ENCODE assay signal across 20 mouse cellular contexts in genomic region chr2:181674934-181675333, GRCm38 (mm10). TPM values are rescaled to one million over a fixed set of nuclear protein-coding genes. Genes with fewer than 3 reads are reported as not detected.
A peak's percentile ranks its signal among the peaks of the same experiment; 100 is the strongest.
DNase-seq lines count a peak whose midpoint lies in the region; ATAC-seq and TF ChIP-seq lines count a peak whose summit lies in the region.
"Had no signal": no experiment of that assay in that cellular context is flagged by ENCODE, and none has a peak within 500 bp of the region (broad histone marks: within the 10 kb centered on the region; RNA-seq: fewer than 3 reads in every experiment).

No protein-coding gene starts in this region.

- no peaks in the 10 kb centered on the region for H3K36me3 ChIP-seq in heart, adult 2 months (ENCODE audit: control insufficient read depth, insufficient read depth, low read length)
- no peaks in the 10 kb centered on the region for H3K36me3 ChIP-seq in kidney, adult 2 months (ENCODE audit: control insufficient read depth, insufficient read depth, low read length)
- H3K36me3 ChIP-seq in lung, postnatal 0 days (ENCODE audit: insufficient read depth, low read length) = no peaks in the 10 kb centered on the region
- H3K36me3 ChIP-seq in limb, embryonic 10.5 days = no peaks in the 10 kb centered on the region
- no peaks in the 10 kb centered on the region for H3K36me3 ChIP-seq in stomach, postnatal 0 days (ENCODE audit: control insufficient read depth, insufficient read depth, low read length)
- H3K36me3 ChIP-seq: forebrain, embryonic 15.5 days; liver, embryonic 13.5 days; midbrain, embryonic 15.5 days had no signal

- H3K27me3 ChIP-seq in heart, adult 2 months (ENCODE audit: control insufficient read depth, insufficient read depth, low read length) = peaks cover 4% of the 10 kb centered on the region; the same call in 1 of the 2 replicates
- no peaks in the 10 kb centered on the region; the same call in 1 of the 2 replicates for H3K27me3 ChIP-seq in kidney, adult 2 months (replicated peaks; ENCODE audit: control insufficient read depth, insufficient read depth, low read length)
- H3K27me3 ChIP-seq in lung, postnatal 0 days (replicated peaks; ENCODE audit: insufficient read depth, low read length) = peaks cover 27% of the 10 kb centered on the region
- peaks cover 48% of the 10 kb centered on the region for H3K27me3 ChIP-seq in limb, embryonic 10.5 days (ENCODE audit: low read depth, poor library complexity, severe bottlenecking)
- peaks cover 18% of the 10 kb centered on the region for H3K27me3 ChIP-seq in stomach, postnatal 0 days (ENCODE audit: control insufficient read depth, insufficient read depth, low read length)

- intact Hi-C loops in heart, adult 2 months (cut with DNase I) = loop anchor here (1.0 to 10.0 kb wide), 3 partner anchors 12 to 400 kb away; no protein-coding TSS in a partner anchor
- intact Hi-C loops in heart, postnatal 36 days (cut with DNase I) = loop anchor here (5.0 kb wide), 1 partner anchor 213 kb away; no protein-coding TSS in a partner anchor

- H3K9me3 ChIP-seq in lung, postnatal 0 days (ENCODE audit: low read length) = no peaks in the 10 kb centered on the region
- H3K9me3 ChIP-seq in limb, embryonic 10.5 days (replicated peaks) = no peaks in the 10 kb centered on the region
- H3K9me3 ChIP-seq in stomach, postnatal 0 days (ENCODE audit: control insufficient read depth, low read length) = no peaks in the 10 kb centered on the region
- H3K9me3 ChIP-seq: forebrain, embryonic 15.5 days; liver, embryonic 13.5 days; midbrain, embryonic 15.5 days had no signal

- H3K4me2 ChIP-seq in lung, postnatal 0 days (replicated peaks; ENCODE audit: low read depth, low read length) = no peak overlapping the region
- no peak overlapping the region for H3K4me2 ChIP-seq in stomach, postnatal 0 days (replicated peaks; ENCODE audit: low read depth)

- H3K79me2 ChIP-seq in heart, adult 2 months (replicated peaks; ENCODE audit: control insufficient read depth, insufficient read depth, low read length) = no peaks in the 10 kb centered on the region

- WGBS in heart, adult 2 months = 68% methylated on average over 4 of the region's 4 CpGs
- 74% methylated on average over 4 of the region's 4 CpGs for WGBS in kidney, adult 2 months
- 79% methylated on average over 4 of the region's 4 CpGs for WGBS in lung, postnatal 0 days
- 77% methylated on average over 4 of the region's 4 CpGs for WGBS in limb, embryonic 10.5 days
- WGBS in stomach, postnatal 0 days = 81% methylated on average over 4 of the region's 4 CpGs

- ATAC-seq in lung, postnatal 0 days = no peak
- ATAC-seq in stomach, postnatal 0 days (ENCODE audit: low FRiP score, low TSS enrichment) = no peak
- ATAC-seq: activated CD4-positive, CD25-positive, alpha-beta regulatory T cell, adult 4 months; forebrain, embryonic 15.5 days; midbrain, embryonic 15.5 days had no signal

- no peak for TF ChIP-seq POLR2A in heart, adult 2 months (IDR thresholded peaks at IDR 0.05; ENCODE audit: insufficient read depth, low read depth, low read length)
- no peak for TF ChIP-seq POLR2A in kidney, adult 2 months (IDR thresholded peaks at IDR 0.05; ENCODE audit: low read depth, low read length)

- peak overlapping the region; percentile 22; the same call in 1 of the 2 replicates for H3K4me3 ChIP-seq in heart, adult 2 months
- H3K4me3 ChIP-seq in kidney, adult 2 months (ENCODE audit: insufficient read depth, low read depth, low read length) = no peak overlapping the region
- no peak overlapping the region for H3K4me3 ChIP-seq in lung, postnatal 0 days (ENCODE audit: low read depth, low read length)
- H3K4me3 ChIP-seq in limb, embryonic 10.5 days = peak overlapping the region; percentile 42; the same call in 1 of the 2 replicates
- no peak overlapping the region for H3K4me3 ChIP-seq in stomach, postnatal 0 days (ENCODE audit: low read depth, low read length)
- H3K4me3 ChIP-seq: forebrain, embryonic 15.5 days; midbrain, embryonic 15.5 days had no signal

- H3K9ac ChIP-seq in heart, adult 2 months (ENCODE audit: low read depth, low read length) = no peak overlapping the region
- H3K9ac ChIP-seq in lung, postnatal 0 days (replicated peaks; ENCODE audit: low read depth) = no peak overlapping the region
- no peak overlapping the region for H3K9ac ChIP-seq in stomach, postnatal 0 days (ENCODE audit: low read length)
- H3K9ac ChIP-seq: forebrain, embryonic 15.5 days; liver, embryonic 13.5 days; midbrain, embryonic 15.5 days had no signal

- no peak for TF ChIP-seq EP300 in heart, adult 2 months (IDR thresholded peaks at IDR 0.05; ENCODE audit: insufficient read depth, low read depth, low read length)
- no peak for TF ChIP-seq EP300 in lung, postnatal 0 days (IDR thresholded peaks at IDR 0.05)
- no peak for TF ChIP-seq EP300 in stomach, postnatal 0 days (optimal IDR thresholded peaks at IDR 0.05)

- peaks cover 19% of the 10 kb centered on the region for H3K4me1 ChIP-seq in heart, adult 2 months (ENCODE audit: control insufficient read depth, insufficient read depth, low read length)
- H3K4me1 ChIP-seq in kidney, adult 2 months (ENCODE audit: control insufficient read depth, insufficient read depth, low read length) = 0 out of 2 replicates have a peak, but pooled peaks cover 4% of the 10 kb centered on the region
- H3K4me1 ChIP-seq in lung, postnatal 0 days (ENCODE audit: insufficient read depth, low read depth, low read length) = peaks cover 13% of the 10 kb centered on the region; the same call in 1 of the 2 replicates
- H3K4me1 ChIP-seq in limb, embryonic 10.5 days = peaks cover 72% of the 10 kb centered on the region
- H3K4me1 ChIP-seq in stomach, postnatal 0 days (replicated peaks; ENCODE audit: control insufficient read depth, insufficient read depth) = peaks cover 3% of the 10 kb centered on the region

- peak overlapping the region; percentile 93 for H3K27ac ChIP-seq in heart, adult 2 months
- peak overlapping the region; percentile 73 for H3K27ac ChIP-seq in kidney, adult 2 months (ENCODE audit: insufficient read depth, low read depth, low read length)
- peak overlapping the region; percentile 59 for H3K27ac ChIP-seq in lung, postnatal 0 days (ENCODE audit: low read length)
- H3K27ac ChIP-seq in limb, embryonic 10.5 days = peak overlapping the region; percentile 85
- no peak overlapping the region for H3K27ac ChIP-seq in stomach, postnatal 0 days (replicated peaks)
- H3K27ac ChIP-seq: liver, embryonic 13.5 days; macrophage; midbrain, embryonic 15.5 days had no signal

- no peak for DNase-seq in heart, adult 2 months
- no peak for DNase-seq in heart, postnatal 36 days
- DNase-seq in kidney, adult 2 months = no peak
- DNase-seq in kidney, postnatal 36 days = no peak
- DNase-seq in lung, postnatal 0 days (ENCODE audit: low spot score) = no peak
- no peak for DNase-seq in lung, postnatal 25 days (ENCODE audit: low spot score)
- DNase-seq in limb, embryonic 10.5 days (ENCODE audit: low spot score) = no peak
- no peak for DNase-seq in stomach, postnatal 0 days (ENCODE audit: low spot score)
- DNase-seq: liver, embryonic 13.5 days; right cerebral cortex, postnatal 4 days; thymus, adult 2 months had no signal

- TF ChIP-seq CTCF in heart, adult 2 months (IDR thresholded peaks at IDR 0.05) = no peak
- TF ChIP-seq CTCF in kidney, adult 2 months (conservative IDR thresholded peaks at IDR 0.05; ENCODE audit: insufficient read depth, insufficient read length, low read depth, low read length) = no peak
- TF ChIP-seq CTCF in lung, postnatal 0 days (IDR thresholded peaks at IDR 0.05) = no peak
- TF ChIP-seq CTCF in stomach, postnatal 0 days (IDR thresholded peaks at IDR 0.05; ENCODE audit: low read depth) = no peak

RNA-seq across cellular contexts. Expression of gene Sox18, which starts 3.5 kb away (rescaled TPM):
- 10 to 100 TPM; 37.8 to 46.2 TPM for total RNA-seq in heart, adult 2 months (2021)
- polyA plus RNA-seq in heart, adult 2 months (2012; rRNA removed) = 74.4 and 105 TPM in 2 replicates
- total RNA-seq in heart, postnatal 36 days (2021) = 10 to 100 TPM; 34.4 to 64.4 TPM
- polyA plus RNA-seq in kidney, adult 2 months (2012; rRNA removed) = 53.9 and 59.0 TPM in 2 replicates
- polyA plus RNA-seq in lung, postnatal 0 days (2015; fragmentation: Nextera tagmentation; extraction: Ambion mirVana) = 134 and 161 TPM in 2 replicates
- 25.9 and 27.9 TPM in 2 replicates for polyA plus RNA-seq in limb, embryonic 10.5 days (2016; fragmentation: Nextera tagmentation; extraction: Ambion mirVana)
- 14.0 and 14.1 TPM in 2 replicates for polyA plus RNA-seq in stomach, postnatal 0 days (2015; fragmentation: Nextera tagmentation; extraction: Ambion mirVana)
- polyA plus RNA-seq: activated CD4-positive, CD25-positive, alpha-beta regulatory T cell, adult 4 months; macrophage had no signal

RNA-seq across cellular contexts. Expression of gene Tcea2, which starts 5.2 kb away (rescaled TPM):
- total RNA-seq in heart, adult 2 months (2021) = 1 to 10 TPM; 4.3 to 6.0 TPM
- polyA plus RNA-seq in heart, adult 2 months (2012; rRNA removed) = 10.4 and 13.4 TPM in 2 replicates
- 1 to 10 TPM; 6.1 to 7.3 TPM for total RNA-seq in heart, postnatal 36 days (2021)
- polyA plus RNA-seq in kidney, adult 2 months (2012; rRNA removed) = 19.2 and 19.5 TPM in 2 replicates
- polyA plus RNA-seq in lung, postnatal 0 days (2015; fragmentation: Nextera tagmentation; extraction: Ambion mirVana) = 14.1 and 15.3 TPM in 2 replicates
- 16.5 and 25.8 TPM in 2 replicates for polyA plus RNA-seq in limb, embryonic 10.5 days (2016; fragmentation: Nextera tagmentation; extraction: Ambion mirVana)
- polyA plus RNA-seq in stomach, postnatal 0 days (2015; fragmentation: Nextera tagmentation; extraction: Ambion mirVana) = 12.7 and 13.4 TPM in 2 replicates

RNA-seq across cellular contexts. Expression of gene Gm29797, which starts 18.1 kb away (rescaled TPM):
- not detected for total RNA-seq in heart, adult 2 months (2021)
- 0.21 TPM in 1 of 2 replicates, not detected in the other for polyA plus RNA-seq in heart, adult 2 months (2012; rRNA removed)
- total RNA-seq in heart, postnatal 36 days (2021) = not detected
- 0.11 TPM in 1 of 2 replicates, not detected in the other for polyA plus RNA-seq in kidney, adult 2 months (2012; rRNA removed)
- polyA plus RNA-seq in lung, postnatal 0 days (2015; fragmentation: Nextera tagmentation; extraction: Ambion mirVana) = not detected in 2 replicates
- 0.39 TPM in 1 of 2 replicates, not detected in the other for polyA plus RNA-seq in limb, embryonic 10.5 days (2016; fragmentation: Nextera tagmentation; extraction: Ambion mirVana)
- not detected in 2 replicates for polyA plus RNA-seq in stomach, postnatal 0 days (2015; fragmentation: Nextera tagmentation; extraction: Ambion mirVana)
- total RNA-seq: gastrocnemius, postnatal 10 days; layer of hippocampus, postnatal 10 days had no signal
- polyA plus RNA-seq: activated CD4-positive, CD25-positive, alpha-beta regulatory T cell, adult 4 months; forebrain, embryonic 15.5 days; liver, embryonic 13.5 days; macrophage; midbrain, embryonic 15.5 days; neural tube, embryonic 11.5 days had no signal

RNA-seq across cellular contexts. Expression of gene Rgs19, which starts 18.8 kb away (rescaled TPM):
- 1 to 10 TPM; 6.7 to 8.0 TPM for total RNA-seq in heart, adult 2 months (2021)
- 22.8 and 24.5 TPM in 2 replicates for polyA plus RNA-seq in heart, adult 2 months (2012; rRNA removed)
- 1 to 10 TPM; 5.7 to 7.2 TPM for total RNA-seq in heart, postnatal 36 days (2021)
- polyA plus RNA-seq in kidney, adult 2 months (2012; rRNA removed) = 21.5 and 24.0 TPM in 2 replicates
- 32.7 and 33.3 TPM in 2 replicates for polyA plus RNA-seq in lung, postnatal 0 days (2015; fragmentation: Nextera tagmentation; extraction: Ambion mirVana)
- 94.3 and 96.4 TPM in 2 replicates for polyA plus RNA-seq in limb, embryonic 10.5 days (2016; fragmentation: Nextera tagmentation; extraction: Ambion mirVana)
- polyA plus RNA-seq in stomach, postnatal 0 days (2015; fragmentation: Nextera tagmentation; extraction: Ambion mirVana) = 20.0 and 24.6 TPM in 2 replicates

RNA-seq across cellular contexts. Expression of gene Lkaaear1, which starts 23.3 kb away (rescaled TPM):
- not detected for total RNA-seq in heart, adult 2 months (2021)
- 0.27 TPM in 1 of 2 replicates, not detected in the other for polyA plus RNA-seq in heart, adult 2 months (2012; rRNA removed)
- not detected for total RNA-seq in heart, postnatal 36 days (2021)
- not detected in 2 replicates for polyA plus RNA-seq in kidney, adult 2 months (2012; rRNA removed)
- polyA plus RNA-seq in lung, postnatal 0 days (2015; fragmentation: Nextera tagmentation; extraction: Ambion mirVana) = not detected in 2 replicates
- not detected in 2 replicates for polyA plus RNA-seq in limb, embryonic 10.5 days (2016; fragmentation: Nextera tagmentation; extraction: Ambion mirVana)
- not detected in 2 replicates for polyA plus RNA-seq in stomach, postnatal 0 days (2015; fragmentation: Nextera tagmentation; extraction: Ambion mirVana)
- total RNA-seq: adrenal gland, postnatal 4 days; gastrocnemius, postnatal 10 days; layer of hippocampus, postnatal 10 days; left cerebral cortex, postnatal 14 days had no signal
- polyA plus RNA-seq: activated CD4-positive, CD25-positive, alpha-beta regulatory T cell, adult 4 months; forebrain, embryonic 15.5 days; liver, embryonic 13.5 days; macrophage; midbrain, embryonic 15.5 days; neural tube, embryonic 11.5 days; thymus, adult 2 months had no signal

Comparison
In these comparisons a context has a peak if more than half of its experiments do, and no peak if none do; other contexts are left out.
1. H3K4me3 ChIP-seq: peak in heart, adult 2 months (single experiment) and limb, embryonic 10.5 days (single experiment); none in kidney, adult 2 months (single experiment), lung, postnatal 0 days (single experiment) and stomach, postnatal 0 days (single experiment).